Mouse (Mus musculus) small intestine, adult 2 months (tissue): ENCODE results near the gene Bysl.

Source experiments
- CTCF ChIP-seq: fragments of 200-500 bp; IDR thresholded peaks from 2 replicates; pipeline ENCODE4 v1.5.1; 2012; ENCODE audit warnings: low read depth, mild to moderate bottlenecking, control low read depth, inconsistent platforms, low read length, moderate library complexity, mixed read lengths; ENCODE audit not compliant: insufficient replicate concordance, insufficient read length; ENCODE audit errors: extremely low read depth
- POLR2A ChIP-seq: fragments of 200-500 bp; IDR thresholded peaks from 2 replicates; pipeline ENCODE4 v1.6.1; 2012; ENCODE audit warnings: low read depth, mild to moderate bottlenecking, control low read depth, inconsistent platforms, low read length, moderate library complexity

DNA sequence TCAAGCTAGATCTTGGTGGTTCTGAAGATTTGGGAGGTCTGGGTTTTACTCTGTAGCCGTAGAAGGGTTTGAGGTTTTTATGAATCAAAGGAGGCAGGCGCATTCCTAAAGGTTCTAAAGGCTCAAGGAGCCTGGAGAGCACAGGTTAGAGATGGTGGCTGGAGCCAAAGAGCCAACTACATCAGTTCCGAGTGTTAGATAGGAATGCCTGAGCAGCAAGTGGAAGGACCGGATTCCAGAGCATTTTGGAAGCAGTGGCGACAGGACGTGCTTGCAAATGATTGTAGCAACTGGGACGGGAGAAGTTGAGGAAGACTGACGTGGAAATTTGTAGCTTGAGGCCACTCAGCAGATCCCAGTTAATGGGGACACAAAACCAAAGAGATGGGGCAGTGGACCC is 37.3 kb downstream of the Bysl start:
- TF ChIP-seq CTCF (no peak), POLR2A (no peak)
